Mouse (Mus musculus): ENCODE data around the gene Rps25. TPM values are rescaled to one million over a fixed set of nuclear protein-coding genes. Genes with fewer than 3 reads are reported as not detected.
"Not testable (repeated sequence)": the region's sequence is repeated elsewhere in the genome, so short reads cannot be mapped to it uniquely, and the experiment has no call there.

Gene Rps25
- total RNA-seq, 2 experiments from 2014 or later: 978 to 1,068 TPM

DNA sequence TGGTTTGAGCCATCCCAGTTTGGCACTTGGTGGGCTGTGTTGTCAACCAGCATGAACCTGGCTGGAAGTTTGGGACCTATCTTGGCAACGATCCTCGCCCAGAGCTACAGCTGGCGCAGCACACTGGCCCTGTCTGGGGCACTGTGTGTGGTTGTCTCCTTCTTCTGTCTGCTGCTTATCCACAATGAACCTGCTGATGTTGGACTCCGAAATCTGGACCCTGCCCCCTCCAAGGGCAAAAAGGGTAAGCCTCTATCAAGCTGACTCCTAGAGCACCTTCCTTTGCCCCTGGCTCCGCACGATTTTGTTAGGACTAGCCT is 7.2 kb upstream of the Rps25 start:
- intact Hi-C loops (cut with DNase I): loop anchor here (10.0 kb wide), 1 partner anchor 275 kb away; no protein-coding TSS in a partner anchor
- DNase-seq: peak; percentile 44

GRCm38 (mm10) chr9:44401081-44401480 is 5.9 kb upstream of the Rps25 start:
- DNase-seq: no peak
- intact Hi-C loops (cut with DNase I): no loop called here

DNA sequence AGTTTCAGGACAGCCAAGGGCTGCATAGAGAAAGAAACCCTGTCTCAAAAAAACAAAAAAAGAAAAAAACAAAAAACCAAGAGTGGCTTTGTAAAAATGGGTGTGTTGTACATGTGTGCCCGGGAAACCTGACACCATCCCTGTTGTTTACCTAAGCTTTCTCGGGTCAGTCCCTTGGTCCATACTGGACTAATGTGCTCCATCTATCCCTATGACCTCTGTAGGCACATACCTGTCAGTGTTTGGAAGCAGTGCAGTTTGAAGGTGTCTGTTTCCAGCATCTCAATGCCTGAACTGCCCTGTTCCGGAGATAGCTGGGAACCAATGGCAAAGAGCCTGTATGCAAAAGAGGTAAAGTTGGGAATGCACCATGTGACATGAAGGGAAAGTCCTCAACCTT is 1.9 kb upstream of the Rps25 start:
- intact Hi-C loops (cut with DNase I): no loop called here
- no peak for DNase-seq

- intact Hi-C loops (cut with DNase I): no loop called here
- no peak for DNase-seq
Observed at GRCm38 (mm10) chr9:44407752-44408097, 786 bp downstream of the Rps25 start.

GRCm38 (mm10) chr9:44408693-44409092 is 1.8 kb downstream of the Rps25 start:
- intact Hi-C loops (cut with DNase I); DNase-seq: not testable (repeated sequence)

DNA sequence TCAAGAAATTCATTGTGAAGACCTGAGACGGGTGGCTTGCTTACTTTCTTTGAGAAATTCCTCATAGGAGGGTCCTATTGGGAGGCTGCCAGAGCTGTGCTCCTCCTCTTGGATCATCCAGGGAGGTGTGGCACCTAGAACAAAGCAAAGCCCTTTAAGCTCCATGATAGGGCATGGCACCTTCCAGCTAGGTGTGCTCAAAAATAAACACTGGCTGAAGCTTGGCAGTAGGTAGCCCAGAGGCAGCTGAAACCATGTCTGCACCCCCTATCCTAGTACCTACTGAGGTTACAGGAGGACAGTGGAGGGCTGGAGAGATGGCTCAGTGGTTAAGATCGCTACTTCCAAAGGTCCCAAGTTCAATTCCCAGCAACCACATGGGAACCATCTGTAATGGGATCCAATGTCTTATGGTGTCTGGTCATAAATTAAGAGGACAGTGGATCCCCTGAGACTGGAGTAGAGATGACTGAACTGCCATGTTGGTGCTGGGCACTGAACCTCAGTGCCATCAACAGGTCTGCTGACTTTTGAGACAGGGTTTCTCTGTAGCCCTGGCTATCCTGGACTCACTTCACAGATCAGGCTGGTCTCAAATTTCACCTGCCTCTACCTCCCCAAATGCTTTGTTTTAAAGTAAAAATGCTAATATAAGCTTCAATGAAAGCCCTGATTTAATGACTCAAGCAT is 3.9 kb downstream of the Rps25 start:
- no peak for DNase-seq
- intact Hi-C loops (cut with DNase I): no loop called here

DNA sequence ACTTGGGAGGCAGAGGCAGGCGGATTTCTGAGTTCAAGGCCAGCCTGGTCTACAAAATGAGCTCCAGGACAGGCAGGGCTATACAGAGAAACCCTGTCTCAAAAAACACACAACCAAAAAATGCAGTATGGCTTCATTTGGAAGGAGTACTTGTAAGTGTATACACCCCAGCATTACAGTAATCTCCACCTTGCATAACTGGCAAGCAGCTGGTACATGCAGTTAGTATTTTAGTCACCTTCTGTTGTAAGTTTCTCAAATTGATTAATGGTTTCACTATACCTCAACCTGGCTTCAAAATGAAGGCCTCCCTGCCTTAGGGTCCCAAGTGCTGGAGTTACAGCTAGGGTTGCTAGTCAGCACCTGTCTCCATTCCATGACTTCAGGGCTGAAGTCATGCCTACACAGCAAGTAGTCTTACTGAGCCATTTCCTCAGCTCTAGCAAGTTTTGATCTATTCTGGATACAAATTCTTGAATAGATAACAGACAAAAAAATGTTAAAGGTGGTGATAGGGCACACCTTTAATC is 4.7 kb downstream of the Rps25 start:
- intact Hi-C loops (cut with DNase I): no loop called here
- DNase-seq: no peak

- intact Hi-C loops (cut with DNase I): no loop called here
- no peak for DNase-seq
Observed at GRCm38 (mm10) chr9:44412306-44412705, 5.4 kb downstream of the Rps25 start.

DNA sequence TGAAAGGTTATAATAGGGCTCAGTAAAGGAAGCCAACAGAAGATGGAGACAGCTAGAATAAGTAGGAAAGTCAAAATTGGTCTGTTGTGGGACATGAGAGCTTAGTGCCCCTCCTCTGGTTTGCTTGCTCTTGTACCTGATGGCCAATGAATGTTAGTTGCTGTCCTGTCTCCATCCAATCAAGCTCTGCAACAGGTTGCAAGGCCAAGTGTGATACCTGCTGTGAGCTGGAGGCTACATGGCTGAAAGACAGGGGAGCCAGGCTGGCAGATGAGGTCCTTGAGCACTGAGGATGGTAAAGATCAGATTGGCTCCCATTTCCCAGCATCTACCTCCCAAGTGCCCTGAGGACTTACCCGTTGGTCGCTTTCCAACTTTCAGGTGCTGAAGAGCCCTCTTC is 5.8 kb downstream of the Rps25 start:
- intact Hi-C loops (cut with DNase I): no loop called here
- no peak for DNase-seq

DNA sequence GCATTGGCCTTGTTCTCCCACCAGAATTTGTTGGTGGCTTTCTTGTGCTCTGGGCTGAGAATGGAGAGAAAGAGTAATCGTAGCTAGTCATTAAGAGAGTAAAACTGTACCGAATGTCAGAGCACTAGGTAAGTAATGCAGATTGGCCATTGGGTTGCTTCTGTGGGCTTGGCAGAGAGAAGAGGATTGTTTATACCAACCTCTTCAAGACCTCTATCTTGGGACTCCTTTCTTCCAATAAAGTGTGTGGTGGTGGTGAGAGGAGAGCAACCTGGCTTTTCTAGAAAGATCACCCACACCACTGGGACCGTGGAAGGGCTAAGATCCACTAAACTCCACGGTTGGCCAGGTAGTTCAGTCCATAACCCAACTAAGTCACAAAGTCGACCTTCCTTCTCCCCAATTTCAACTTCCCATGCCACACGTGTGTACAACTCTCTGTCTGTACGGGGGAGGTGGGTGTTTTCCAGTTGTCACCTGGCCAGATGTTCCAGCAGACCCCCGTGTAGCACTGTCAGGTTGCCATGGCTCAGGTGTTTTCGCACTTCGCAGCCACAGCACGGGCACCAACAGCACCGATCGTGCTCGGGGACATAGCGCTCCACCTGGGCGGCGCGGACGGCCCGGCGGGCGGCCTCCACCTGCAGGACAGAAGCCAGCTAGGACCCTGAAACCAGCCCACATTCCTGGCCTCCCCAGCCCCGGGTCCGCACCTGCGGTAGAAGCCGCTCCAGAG is 10.4 kb downstream of the Rps25 start:
- intact Hi-C loops (cut with DNase I): no loop called here
- DNase-seq: peak; percentile 34

DNA sequence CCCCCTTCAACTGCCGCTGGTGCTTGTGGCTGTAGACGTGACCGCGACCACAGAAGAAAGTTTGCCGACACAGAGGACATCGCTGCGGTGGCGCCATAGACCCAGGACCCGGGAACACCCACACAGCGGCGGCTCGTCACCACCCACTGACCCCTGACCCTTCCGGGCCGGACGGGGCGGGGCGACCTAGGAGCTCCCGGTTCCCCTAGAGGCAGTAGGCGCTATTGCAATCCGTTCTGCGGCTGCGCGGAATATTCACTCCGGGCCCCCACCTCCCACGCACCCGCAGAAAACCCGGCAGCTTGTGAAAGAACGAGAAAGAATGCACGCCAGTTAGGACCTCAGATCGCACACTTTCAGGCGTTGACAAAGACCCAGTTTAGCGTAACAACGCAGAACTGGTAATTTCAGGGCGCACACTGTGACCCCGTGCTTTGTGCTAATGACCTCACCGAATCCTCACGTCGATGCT is 11.0 kb downstream of the Rps25 start:
- intact Hi-C loops (cut with DNase I): no loop called here
- peak; percentile 94 for DNase-seq

DNA sequence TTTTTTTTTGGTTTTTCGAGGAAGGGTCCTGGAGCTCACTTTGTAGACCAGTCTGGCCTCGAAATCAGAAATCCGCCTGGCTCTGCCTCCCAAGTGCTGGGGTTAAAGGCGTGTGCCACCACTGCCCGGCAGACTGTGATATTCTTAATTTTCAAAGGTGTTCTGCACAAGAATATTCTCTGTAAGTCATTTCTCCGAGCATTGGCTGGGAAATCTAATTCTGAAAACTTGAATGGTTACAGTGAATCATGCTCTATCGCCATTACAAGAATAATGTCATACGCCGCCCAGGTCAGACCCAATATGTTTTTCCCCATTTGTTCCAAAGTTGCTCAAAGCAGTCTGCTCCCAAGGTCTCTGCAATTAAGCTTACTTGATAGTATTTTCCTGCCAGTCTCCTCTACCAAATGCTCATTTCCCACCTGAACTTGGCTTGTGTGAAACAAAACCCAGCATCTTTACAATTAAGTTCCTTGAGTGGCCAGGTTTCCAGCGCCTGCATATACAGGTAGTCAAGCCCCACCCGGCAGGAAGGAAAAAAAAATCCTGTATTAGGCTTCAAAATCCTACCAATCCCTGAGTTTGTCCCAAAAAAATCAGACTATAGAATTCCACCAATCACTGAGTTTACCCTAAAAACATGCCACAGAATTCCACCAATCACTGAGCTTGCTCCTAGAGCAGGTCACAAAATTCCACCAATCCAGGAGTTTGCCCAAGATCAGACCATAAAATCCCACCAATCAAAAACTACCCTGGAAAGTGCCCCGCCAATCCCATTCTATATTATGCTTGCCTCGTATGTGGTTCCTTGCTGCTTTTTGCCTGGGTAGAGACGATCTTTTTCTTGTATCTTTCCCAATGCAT is 11.8 kb downstream of the Rps25 start, which contains the start of gene Ccdc84:
Gene Ccdc84, minus strand, starts transcription at position 51 of the 867 bp plus-strand sequence.
- intact Hi-C loops (cut with DNase I): no loop called here
- no peak for DNase-seq

GRCm38 (mm10) chr9:44419730-44420129 is 12.8 kb downstream of the Rps25 start:
- intact Hi-C loops (cut with DNase I); DNase-seq: not testable (repeated sequence)

DNA sequence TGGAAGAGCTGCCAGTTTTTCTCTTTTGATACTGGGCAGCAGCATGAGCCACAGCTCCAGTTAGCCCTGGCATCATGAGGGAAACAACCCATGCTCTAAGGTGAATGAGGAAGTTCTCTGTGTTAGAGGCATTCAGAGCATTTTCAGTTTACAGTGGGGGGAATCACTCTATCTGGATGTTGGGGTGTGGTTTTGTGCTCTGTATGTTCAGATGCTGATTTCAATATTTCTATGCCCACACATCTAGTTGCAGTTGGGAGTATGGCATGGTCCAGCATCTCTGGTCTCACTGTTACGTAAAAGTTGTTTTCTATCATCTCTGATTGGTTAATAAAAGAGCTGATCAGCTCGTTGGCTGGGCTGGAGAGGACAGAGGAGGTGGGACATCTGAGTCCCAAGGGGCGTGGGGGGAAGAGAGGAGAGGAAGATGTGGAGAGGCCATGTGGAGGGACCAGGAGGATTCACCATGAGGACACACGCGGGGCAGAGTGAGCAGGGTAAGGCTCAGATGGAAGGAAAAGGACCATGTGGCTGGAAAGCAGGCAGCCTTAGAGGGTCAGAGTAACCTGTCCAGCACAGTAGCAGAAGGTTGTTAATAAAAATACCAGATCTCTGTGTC is 13.4 kb downstream of the Rps25 start:
- no peak for DNase-seq
- intact Hi-C loops (cut with DNase I): no loop called here

DNA sequence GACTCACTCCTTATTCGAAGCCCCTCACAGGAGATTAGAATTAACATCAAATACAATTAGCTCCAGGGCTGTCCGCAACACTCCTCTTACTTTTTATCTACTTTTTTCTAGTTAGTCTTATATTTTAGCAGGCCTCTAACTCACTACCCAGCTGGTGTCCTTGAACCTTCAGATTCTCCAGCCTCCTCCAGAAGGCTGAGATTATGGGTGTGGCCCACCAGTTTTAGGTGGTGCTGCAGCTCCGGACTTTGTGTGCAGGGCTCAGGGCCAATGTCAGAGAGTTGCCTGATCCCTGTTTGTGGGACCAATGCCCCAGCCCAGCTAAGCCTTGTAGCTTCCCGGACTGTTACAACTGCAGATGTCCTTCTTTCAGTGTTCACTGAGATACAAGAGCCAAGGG is 16.6 kb downstream of the Rps25 start:
- no peak for DNase-seq
- intact Hi-C loops (cut with DNase I): no loop called here

- no peak for DNase-seq
- intact Hi-C loops (cut with DNase I): no loop called here
Observed at GRCm38 (mm10) chr9:44432577-44433185, 25.7 kb downstream of the Rps25 start.

- intact Hi-C loops (cut with DNase I): no loop called here
- DNase-seq: no peak
Observed at GRCm38 (mm10) chr9:44435747-44436146, 28.8 kb downstream of the Rps25 start.

DNA sequence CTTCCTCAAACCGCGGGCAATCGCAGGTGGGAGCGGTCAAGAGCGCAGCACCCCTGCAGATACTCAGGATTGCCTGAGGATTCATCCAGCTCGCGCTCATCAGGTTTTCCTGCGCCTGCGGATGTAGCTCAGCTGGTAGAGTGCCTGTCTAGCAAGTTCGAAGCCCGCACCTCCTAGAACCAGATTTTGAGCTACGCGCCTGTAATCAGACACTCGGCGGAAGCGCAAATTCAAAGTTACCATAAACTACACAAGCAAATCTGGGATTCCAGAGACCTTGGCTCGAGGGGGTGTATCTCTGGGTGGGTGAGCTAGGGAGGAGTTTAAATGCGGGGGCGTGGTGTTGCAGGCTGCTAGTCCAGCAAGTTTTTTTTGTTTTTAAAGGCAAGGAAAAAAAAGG is 34.0 kb downstream of the Rps25 start, which contains the start of gene Foxr1:
Gene Foxr1, minus strand, starts transcription at position 176 of the 400 bp plus-strand sequence.
- DNase-seq: no peak
- intact Hi-C loops (cut with DNase I): no loop called here

GRCm38 (mm10) chr9:44444402-44445025 is 37.6 kb downstream of the Rps25 start:
- DNase-seq; intact Hi-C loops (cut with DNase I): not testable (repeated sequence)

- intact Hi-C loops (cut with DNase I): no loop called here
- no peak for DNase-seq
Observed at GRCm38 (mm10) chr9:44450387-44450786, 43.4 kb downstream of the Rps25 start.
